Mouse (Mus musculus) MEL (cell line): Measurements from ENCODE around the gene Gm21985. TPM values are rescaled to one million over a fixed set of nuclear protein-coding genes. Genes with fewer than 3 reads are reported as not detected.

Source experiments
- DNase-seq: peaks from one replicate; pipeline ENCODE4 v3.0.0; 2011; ENCODE audit warnings: low read depth, low spot score
- H3K27ac ChIP-seq: 2 replicates; pipeline ENCODE4 v1.5.1; 2012; ENCODE audit warnings: low read depth, mild to moderate bottlenecking, control low read depth, low read length, moderate library complexity; ENCODE audit not compliant: control insufficient read depth
- H3K27me3 ChIP-seq, 2 experiments: fragments of 150-350 bp in 1 of 2; sonication (generic) in 1 of 2; 2 replicates each; pipeline ENCODE4 v1.6.1; 2012; ENCODE audit warnings: low read length in 2 of 2, mild to moderate bottlenecking in 2 of 2, improper control_type of control experiment in 1 of 2, moderate library complexity in 1 of 2; ENCODE audit not compliant: insufficient read depth in 2 of 2, control insufficient read depth in 1 of 2
- H3K36me3 ChIP-seq, 2 experiments: 2 replicates each; pipeline ENCODE4 v1.6.1; 2012 to 2014; ENCODE audit warnings: low read length in 2 of 2, improper control_type of control experiment in 1 of 2, inconsistent platforms in 1 of 2, mild to moderate bottlenecking in 1 of 2; ENCODE audit not compliant: insufficient read depth in 2 of 2, control insufficient read depth in 1 of 2
- H3K4me1 ChIP-seq, 2 experiments: fragments of 150-350 bp in 1 of 2; sonication (generic) in 1 of 2; 2 replicates each; pipeline ENCODE4 v1.6.1; 2012; ENCODE audit warnings: low read length in 2 of 2, improper control_type of control experiment in 1 of 2, mild to moderate bottlenecking in 1 of 2; ENCODE audit not compliant: insufficient read depth in 2 of 2, control insufficient read depth in 1 of 2
- H3K4me3 ChIP-seq, 2 experiments: fragments of 150-350 bp in 1 of 2; sonication (generic) in 1 of 2; 2 replicates each; pipeline ENCODE4 v1.5.1; 2012; ENCODE audit warnings: low read depth in 2 of 2, low read length in 2 of 2, mild to moderate bottlenecking in 2 of 2, moderate library complexity in 2 of 2, control low read depth in 1 of 2, improper control_type of control experiment in 1 of 2; ENCODE audit not compliant: control insufficient read depth in 1 of 2, insufficient read depth in 1 of 2
- H3K79me2 ChIP-seq: 2 replicates; pipeline ENCODE4 v1.6.1; 2012; ENCODE audit warnings: mild to moderate bottlenecking, low read length, moderate library complexity; ENCODE audit not compliant: control insufficient read depth, poor library complexity, insufficient read depth
- H3K9ac ChIP-seq: 2 replicates; pipeline ENCODE4 v1.6.1; 2012; ENCODE audit warnings: low read depth, mild to moderate bottlenecking, control low read depth, low read length, moderate library complexity; ENCODE audit not compliant: control insufficient read depth, poor library complexity, severe bottlenecking
- H3K9me3 ChIP-seq: fragments of 150-350 bp; sonication (generic); replicated peaks from 2 replicates; pipeline ENCODE4 v1.6.1; 2012; ENCODE audit warnings: mild to moderate bottlenecking, low read length, improper control_type of control experiment, moderate library complexity; ENCODE audit not compliant: insufficient read depth
- BHLHE40 ChIP-seq: IDR thresholded peaks from 2 replicates; pipeline ENCODE4 v1.6.1; 2012; ENCODE audit warnings: low read depth, mild to moderate bottlenecking, inconsistent platforms, low read length, improper control_type of control experiment, borderline replicate concordance
- CHD1 ChIP-seq: IDR thresholded peaks from 2 replicates; pipeline ENCODE4 v1.6.1; 2012; ENCODE audit warnings: low read depth, mild to moderate bottlenecking, inconsistent platforms, low read length, improper control_type of control experiment
- CTCF ChIP-seq, 3 experiments: IDR thresholded peaks in 2 of 3; conservative IDR thresholded peaks in 1 of 3; 2 replicates each; pipeline ENCODE4 v1.5.1; 2011 to 2012; ENCODE audit warnings: low read length in 3 of 3, low read depth in 2 of 3, mild to moderate bottlenecking in 2 of 3, improper control_type of control experiment in 1 of 3, inconsistent platforms in 1 of 3, mixed read lengths in 1 of 3, moderate library complexity in 1 of 3; ENCODE audit not compliant: control insufficient read depth in 1 of 3, insufficient read depth in 1 of 3, poor library complexity in 1 of 3, severe bottlenecking in 1 of 3
- ELF1 ChIP-seq: IDR thresholded peaks from 2 replicates; pipeline ENCODE4 v1.6.1; 2014; ENCODE audit warnings: low read depth, mild to moderate bottlenecking, inconsistent platforms, low read length, improper control_type of control experiment, moderate library complexity
- ETS1 ChIP-seq: IDR thresholded peaks from 2 replicates; pipeline ENCODE4 v1.6.1; 2012; ENCODE audit warnings: low read depth, mild to moderate bottlenecking, inconsistent platforms, low read length, improper control_type of control experiment, moderate library complexity
- KAT2A ChIP-seq: conservative IDR thresholded peaks from 2 replicates; pipeline ENCODE4 v1.6.1; 2012; ENCODE audit warnings: low read depth, low read length, improper control_type of control experiment, inconsistent platforms
- MAFK ChIP-seq: IDR thresholded peaks from 2 replicates; pipeline ENCODE4 v1.6.1; 2011; ENCODE audit warnings: low read depth, mild to moderate bottlenecking, low read length, improper control_type of control experiment, borderline replicate concordance
- MAX ChIP-seq: IDR thresholded peaks from 2 replicates; pipeline ENCODE4 v1.6.1; 2011; ENCODE audit warnings: low read length, improper control_type of control experiment
- MAZ ChIP-seq: IDR thresholded peaks from 2 replicates; pipeline ENCODE4 v1.6.1; 2012; ENCODE audit warnings: low read depth, mild to moderate bottlenecking, inconsistent platforms, low read length, improper control_type of control experiment
- MYB ChIP-seq: IDR thresholded peaks from 2 replicates; pipeline ENCODE4 v1.6.1; 2011; ENCODE audit warnings: mild to moderate bottlenecking, low read depth, low read length, improper control_type of control experiment
- MYC ChIP-seq: IDR thresholded peaks from 2 replicates; pipeline ENCODE4 v1.6.1; 2011; ENCODE audit warnings: low read depth, mild to moderate bottlenecking, low read length, improper control_type of control experiment, moderate library complexity
- NRF1 ChIP-seq: IDR thresholded peaks from 2 replicates; pipeline ENCODE4 v1.6.1; 2014; ENCODE audit warnings: low read depth, mild to moderate bottlenecking, inconsistent platforms, low read length, improper control_type of control experiment, moderate library complexity; ENCODE audit not compliant: poor library complexity, insufficient read depth, severe bottlenecking
- POLR2AphosphoS2 ChIP-seq: IDR thresholded peaks from 2 replicates; pipeline ENCODE4 v1.6.1; 2011; ENCODE audit warnings: low read length, improper control_type of control experiment
- TAL1 ChIP-seq: IDR thresholded peaks from 2 replicates; pipeline ENCODE4 v1.6.1; 2012; ENCODE audit warnings: mild to moderate bottlenecking, inconsistent platforms, low read length, moderate library complexity, mixed read lengths
- TBP ChIP-seq: IDR thresholded peaks from 2 replicates; pipeline ENCODE4 v1.8.0; 2011; ENCODE audit warnings: low read depth, low read length, improper control_type of control experiment
- TCF12 ChIP-seq: IDR thresholded peaks from 2 replicates; pipeline ENCODE4 v1.6.1; 2014; ENCODE audit warnings: low read depth, mild to moderate bottlenecking, inconsistent platforms, low read length, improper control_type of control experiment, moderate library complexity
- USF2 ChIP-seq, 2 experiments: IDR thresholded peaks; 2 replicates each; pipeline ENCODE4 v1.6.1; 2011 to 2012; ENCODE audit warnings: improper control_type of control experiment in 2 of 2, low read length in 2 of 2, borderline replicate concordance in 1 of 2, inconsistent platforms in 1 of 2, low read depth in 1 of 2, mild to moderate bottlenecking in 1 of 2; ENCODE audit not compliant: insufficient read depth in 1 of 2
- ZC3H11A ChIP-seq: IDR thresholded peaks from 2 replicates; pipeline ENCODE4 v1.6.1; 2012; ENCODE audit warnings: low read depth, mild to moderate bottlenecking, inconsistent platforms, low read length, improper control_type of control experiment
- ZNF384 ChIP-seq: IDR thresholded peaks from 2 replicates; pipeline ENCODE4 v1.6.1; 2012; ENCODE audit warnings: low read depth, mild to moderate bottlenecking, inconsistent platforms, low read length, improper control_type of control experiment
- polyA plus RNA-seq, 2 experiments: library from polyadenylated mRNA; stranded (reverse) in 1 of 2; unstranded in 1 of 2; fragments of >175 nt in 1 of 2; fragments of >200 nt in 1 of 2; gene quantifications; 2 replicates each; pipeline versions ENCODE4 v1.2.1 to v1.2.4; 2012; ENCODE audit warnings: low replicate concordance in 2 of 2, low read depth in 1 of 2; ENCODE audit not compliant: insufficient read length in 2 of 2, insufficient read depth in 1 of 2, missing spikeins in 1 of 2
- total RNA-seq: library from RNA; depleted of rRNA; stranded (reverse); fragments of 300-350 nt; gene quantifications from 2 replicates; pipeline ENCODE4 v1.2.3, GENCODE M21; 2012

The Gm21985 gene
- total and polyA plus RNA-seq, 3 experiments = 0.04 TPM; not detected in 2

DNA sequence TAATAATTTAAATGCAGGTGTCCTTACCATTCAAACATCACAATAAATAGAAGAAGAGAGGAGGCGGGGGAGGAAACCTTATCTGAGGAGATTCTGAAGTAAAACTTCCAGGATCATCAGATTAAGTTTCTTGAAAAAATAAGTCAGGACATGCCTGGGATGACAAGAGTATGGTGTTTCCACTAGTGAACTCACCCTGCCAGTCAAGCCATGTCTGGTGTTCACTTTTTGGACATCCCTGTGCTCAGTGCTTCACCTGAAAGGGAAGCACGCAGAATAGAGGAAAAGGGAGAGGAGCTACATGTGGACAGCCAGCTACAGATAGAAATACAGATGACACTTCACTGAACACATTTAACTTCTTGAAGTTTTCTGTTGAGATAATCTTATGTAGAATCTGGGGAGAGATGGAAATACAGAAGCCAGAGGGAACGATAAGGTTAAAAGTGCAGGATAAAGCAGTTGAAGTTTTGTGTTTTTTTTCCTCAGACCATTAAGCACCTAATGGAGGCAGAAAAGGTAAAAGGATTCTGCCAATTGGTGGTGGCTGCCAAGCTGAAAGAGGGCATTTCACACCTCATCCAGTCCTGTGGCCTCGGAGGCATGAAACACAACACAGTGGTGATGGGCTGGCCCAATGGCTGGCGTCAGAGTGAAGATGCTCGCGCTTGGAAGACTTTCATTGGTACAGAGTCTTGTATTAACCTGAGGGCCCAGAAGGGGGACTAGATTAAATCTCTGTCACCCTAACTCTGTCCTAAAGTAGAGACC, 87.8 kb downstream of the Gm21985 start:
- DNase-seq = no peak
- Histone ChIP-seq H3K9me3 (no peaks in the 10 kb centered on the region), H3K4me3 (no peak overlapping the region), H3K4me1 (no peaks in the 10 kb centered on the region), H3K36me3 (peaks cover 3 to 28% of the 10 kb centered on the region in 2 experiments; a peak in 3 of 4 replicates), H3K27me3 (no peaks in the 10 kb centered on the region), H3K9ac (no peak overlapping the region), H3K79me2 (no peaks in the 10 kb centered on the region), H3K27ac (no peak overlapping the region)
- TF ChIP-seq MYB = no peak
- TF ChIP-seq TCF12 = no peak
- no peak for TF ChIP-seq KAT2A
- TF ChIP-seq ELF1 = no peak
- TF ChIP-seq USF2 (IDR thresholded peaks at IDR 0.05; ENCODE audit: borderline replicate concordance in 1 of 2, insufficient read depth in 1 of 2, low read depth in 1 of 2, low read length in 2 of 2) = no peak
- no peak for TF ChIP-seq POLR2AphosphoS2
- TF ChIP-seq NRF1 = no peak
- no peak for TF ChIP-seq TBP
- TF ChIP-seq ETS1 = no peak
- TF ChIP-seq TAL1 = no peak
- no peak for TF ChIP-seq BHLHE40
- TF ChIP-seq MAX = no peak
- TF ChIP-seq MAZ = no peak
- no peak for TF ChIP-seq MYC
- TF ChIP-seq CTCF (IDR thresholded peaks at IDR 0.05 in 2 of 3, conservative IDR thresholded peaks at IDR 0.05 in 1 of 3; ENCODE audit: control insufficient read depth in 1 of 3, insufficient read depth in 1 of 3, low read depth in 2 of 3, low read length in 3 of 3, poor library complexity in 1 of 3, severe bottlenecking in 1 of 3) = no peak
- no peak for TF ChIP-seq ZNF384
- TF ChIP-seq CHD1 = no peak
- no peak for TF ChIP-seq ZC3H11A

DNA sequence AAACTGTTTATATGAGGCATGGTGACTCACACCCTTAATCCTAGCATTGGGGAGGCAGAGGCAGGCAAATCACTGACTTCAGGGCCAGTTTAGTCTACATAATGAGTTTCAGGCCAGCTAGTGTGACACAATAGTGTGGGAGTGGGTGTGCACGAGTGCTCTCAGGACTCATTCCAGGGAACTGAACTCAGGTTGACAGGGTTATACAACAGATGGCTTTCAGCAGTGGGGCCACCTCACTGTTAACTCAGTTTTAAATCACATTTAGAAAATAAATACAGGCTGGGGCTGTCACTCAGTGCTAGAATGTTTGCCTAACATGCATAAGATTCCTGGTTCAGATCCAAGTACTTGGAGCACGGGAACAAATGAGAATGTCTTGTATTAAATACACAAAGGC, 93.5 kb downstream of the Gm21985 start:
- H3K36me3 ChIP-seq = peaks cover 3 to 34% of the 10 kb centered on the region in 2 experiments; a peak in 3 of 4 replicates
- no peak overlapping the region for H3K9ac ChIP-seq
- no peak overlapping the region for H3K4me3 ChIP-seq
- no peak overlapping the region for H3K27ac ChIP-seq
- TF ChIP-seq POLR2AphosphoS2 = 0 out of 2 replicates have a peak, but pooled peaks have one; percentile 26
- TF ChIP-seq MAFK = no peak
- H3K9me3 ChIP-seq = no peaks in the 10 kb centered on the region
- H3K27me3 ChIP-seq = no peaks in the 10 kb centered on the region
- no peaks in the 10 kb centered on the region for H3K4me1 ChIP-seq
- H3K79me2 ChIP-seq = no peaks in the 10 kb centered on the region
- no peak for DNase-seq
